Mouse (Mus musculus): ENCODE results near the gene Cd2bp2. TPM values are rescaled to one million over a fixed set of nuclear protein-coding genes. Genes with fewer than 3 reads are reported as not detected.

The Cd2bp2 gene
- total RNA-seq, 2 experiments from 2014 or later, result 49.6 to 51.8 TPM

DNA sequence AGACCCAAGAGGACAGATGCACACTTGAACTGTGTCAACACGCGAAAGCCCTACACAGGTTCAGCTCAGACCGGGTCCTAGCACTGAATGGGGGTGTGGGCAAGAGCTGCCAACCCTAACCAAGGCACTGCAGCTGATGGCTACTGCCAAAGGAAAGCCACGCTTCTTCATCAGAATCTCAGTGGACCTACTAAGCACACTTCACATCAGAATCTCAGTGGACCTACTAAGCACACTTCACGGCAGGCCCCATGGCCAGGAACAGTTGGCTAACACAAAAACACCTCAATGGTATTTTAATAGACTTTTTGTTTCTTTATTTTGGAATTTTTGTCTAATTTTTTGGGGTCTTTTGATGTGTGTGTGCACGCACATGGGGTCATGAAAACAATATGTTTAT is 43.4 kb downstream of the Cd2bp2 start:
- no peak for ATAC-seq (replicated peaks; ENCODE audit: low FRiP score, low TSS enrichment, poor library complexity, severe bottlenecking)

DNA sequence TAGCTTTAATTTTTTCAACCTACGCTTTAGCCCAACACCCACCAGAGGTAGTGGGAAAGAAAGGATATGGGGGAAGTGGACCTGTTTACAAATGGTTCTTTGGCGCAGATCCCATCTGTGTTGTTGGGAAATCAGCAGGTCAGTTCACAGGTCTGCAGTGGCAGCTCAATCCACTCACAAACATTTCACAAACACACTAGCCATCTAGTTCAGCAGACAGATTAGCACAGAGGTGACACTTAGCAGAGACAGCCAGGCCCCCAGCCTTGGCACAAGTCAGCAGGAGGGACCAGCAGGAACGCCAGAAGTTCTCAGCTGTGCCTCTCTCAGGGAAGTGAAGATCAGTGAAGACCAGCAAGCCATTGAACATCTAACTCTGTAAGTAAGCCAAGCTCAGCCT is 47.9 kb downstream of the Cd2bp2 start:
- no peak for ATAC-seq (replicated peaks; ENCODE audit: low FRiP score, low TSS enrichment, poor library complexity, severe bottlenecking)

DNA sequence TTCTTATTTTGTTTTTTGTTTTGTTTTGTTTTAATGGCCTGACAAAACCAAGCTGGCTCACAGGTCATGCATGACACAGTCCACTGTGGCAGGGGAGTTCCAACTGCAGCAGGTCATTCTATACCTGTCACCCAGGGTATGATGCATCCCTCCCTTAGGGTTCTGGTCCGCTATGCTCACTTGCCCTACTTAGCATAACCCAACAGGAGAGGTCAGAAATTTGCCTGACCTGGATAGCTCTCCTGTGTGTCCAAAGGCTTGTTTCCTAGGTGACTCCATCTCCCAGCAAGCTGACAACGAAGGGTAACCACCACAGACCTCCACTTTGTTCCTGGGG is 49.6 kb downstream of the Cd2bp2 start:
- ATAC-seq (replicated peaks; ENCODE audit: low FRiP score, low TSS enrichment, poor library complexity, severe bottlenecking), result no peak

- ATAC-seq (replicated peaks; ENCODE audit: low FRiP score, low TSS enrichment, poor library complexity, severe bottlenecking), result no peak
Measured at GRCm38 (mm10) chr7:127145387-127146266, 50.2 kb downstream of the Cd2bp2 start.

GRCm38 (mm10) chr7:127144412-127144811 is 51.4 kb downstream of the Cd2bp2 start:
- peak; percentile 53; the same call in 1 of the 2 replicates for ATAC-seq (replicated peaks; ENCODE audit: low FRiP score, low TSS enrichment, poor library complexity, severe bottlenecking)

- ATAC-seq (replicated peaks; ENCODE audit: low FRiP score, low TSS enrichment, poor library complexity, severe bottlenecking), result no peak
Measured at GRCm38 (mm10) chr7:127142666-127143065, 53.2 kb downstream of the Cd2bp2 start.

- peak; percentile 46 for ATAC-seq (replicated peaks; ENCODE audit: low FRiP score, low TSS enrichment, poor library complexity, severe bottlenecking)
Measured at GRCm38 (mm10) chr7:127142214-127142613, 53.6 kb downstream of the Cd2bp2 start.

Other genes with a start within 250 kb of the Cd2bp2 start
- gene Asphd1, start 246.5 kb downstream of the Cd2bp2 start, total RNA-seq (2014; fragmentation: Nextera tagmentation), result not detected in 2 replicates
- not detected in 2 replicates for gene Asphd1, start 246.5 kb downstream of the Cd2bp2 start, total RNA-seq (2017)
- 3.2 and 4.4 TPM in 2 replicates for gene Sez6l2, start 245.5 kb downstream of the Cd2bp2 start, total RNA-seq (2014; fragmentation: Nextera tagmentation)
- gene Sez6l2, start 245.5 kb downstream of the Cd2bp2 start, total RNA-seq (2017), result 0.76 TPM in 1 of 2 replicates, not detected in the other
- gene Cdipt, start 220.1 kb downstream of the Cd2bp2 start, total RNA-seq (2014; fragmentation: Nextera tagmentation), result 61.3 and 70.2 TPM in 2 replicates
- gene Cdipt, start 220.1 kb downstream of the Cd2bp2 start, total RNA-seq (2017), result 31.8 and 49.8 TPM in 2 replicates
- gene Cdiptos, start 220.0 kb downstream of the Cd2bp2 start, total RNA-seq (2014; fragmentation: Nextera tagmentation), result not detected in 2 replicates
- 0.23 TPM in 1 of 2 replicates, not detected in the other for gene Cdiptos, start 220.0 kb downstream of the Cd2bp2 start, total RNA-seq (2017)
- gene Mvp, start 181.4 kb downstream of the Cd2bp2 start, total RNA-seq (2014; fragmentation: Nextera tagmentation), result 5.6 and 7.9 TPM in 2 replicates
- 13.5 and 19.7 TPM in 2 replicates for gene Mvp, start 181.4 kb downstream of the Cd2bp2 start, total RNA-seq (2017)
- gene Pagr1b, start 179.6 kb downstream of the Cd2bp2 start, total RNA-seq (2014; fragmentation: Nextera tagmentation), result 0.66 TPM in 1 of 2 replicates, not detected in the other
- 4.5 and 8.7 TPM in 2 replicates for gene Pagr1b, start 179.6 kb downstream of the Cd2bp2 start, total RNA-seq (2017)
- 62.5 and 66.9 TPM in 2 replicates for gene Pagr1a, start 178.7 kb downstream of the Cd2bp2 start, total RNA-seq (2014; fragmentation: Nextera tagmentation)
- gene Pagr1a, start 178.7 kb downstream of the Cd2bp2 start, total RNA-seq (2017), result 24.5 TPM in 1 of 2 replicates, not detected in the other
- gene Gm42742, start 175.0 kb downstream of the Cd2bp2 start, total RNA-seq (2014; fragmentation: Nextera tagmentation), result 0.47 and 3.3 TPM in 2 replicates
- 22.6 TPM in 1 of 2 replicates, not detected in the other for gene Gm42742, start 175.0 kb downstream of the Cd2bp2 start, total RNA-seq (2017)
- 0.74 and 2.0 TPM in 2 replicates for gene Prrt2, start 174.8 kb downstream of the Cd2bp2 start, total RNA-seq (2014; fragmentation: Nextera tagmentation)
- 0.80 and 2.3 TPM in 2 replicates for gene Prrt2, start 174.8 kb downstream of the Cd2bp2 start, total RNA-seq (2017)
- gene Maz, start 169.0 kb downstream of the Cd2bp2 start, total RNA-seq (2014; fragmentation: Nextera tagmentation), result 256 and 270 TPM in 2 replicates
- 54.2 and 70.0 TPM in 2 replicates for gene Maz, start 169.0 kb downstream of the Cd2bp2 start, total RNA-seq (2017)
- 68.1 and 120 TPM in 2 replicates for gene Kif22, start 153.6 kb downstream of the Cd2bp2 start, total RNA-seq (2014; fragmentation: Nextera tagmentation)
- gene Kif22, start 153.6 kb downstream of the Cd2bp2 start, total RNA-seq (2017), result 56.1 and 67.7 TPM in 2 replicates
- 61.9 and 97.7 TPM in 2 replicates for gene Zg16, start 108.7 kb downstream of the Cd2bp2 start, total RNA-seq (2014; fragmentation: Nextera tagmentation)
- gene Zg16, start 108.7 kb downstream of the Cd2bp2 start, total RNA-seq (2017), result 27.8 and 47.2 TPM in 2 replicates
- 17.6 and 18.5 TPM in 2 replicates for gene AI467606, start 104.7 kb downstream of the Cd2bp2 start, total RNA-seq (2014; fragmentation: Nextera tagmentation)
- gene AI467606, start 104.7 kb downstream of the Cd2bp2 start, total RNA-seq (2017), result 14.2 and 17.9 TPM in 2 replicates
- gene Qprt, start 73.8 kb downstream of the Cd2bp2 start, total RNA-seq (2014; fragmentation: Nextera tagmentation), result 4.4 and 8.2 TPM in 2 replicates
- gene Qprt, start 73.8 kb downstream of the Cd2bp2 start, total RNA-seq (2017), result 1.7 and 5.3 TPM in 2 replicates
- 134 and 142 TPM in 2 replicates for gene Spn, start 58.2 kb downstream of the Cd2bp2 start, total RNA-seq (2014; fragmentation: Nextera tagmentation)
- 294 and 351 TPM in 2 replicates for gene Spn, start 58.2 kb downstream of the Cd2bp2 start, total RNA-seq (2017)
- gene Tbc1d10b, start 12.4 kb upstream of the Cd2bp2 start, total RNA-seq (2014; fragmentation: Nextera tagmentation), result 25.5 and 35.8 TPM in 2 replicates
- gene Tbc1d10b, start 12.4 kb upstream of the Cd2bp2 start, total RNA-seq (2017), result 23.9 and 41.0 TPM in 2 replicates
- 36.1 and 48.6 TPM in 2 replicates for gene Mylpf, start 12.8 kb upstream of the Cd2bp2 start, total RNA-seq (2014; fragmentation: Nextera tagmentation)
- gene Mylpf, start 12.8 kb upstream of the Cd2bp2 start, total RNA-seq (2017), result 22.2 and 30.8 TPM in 2 replicates
- 17.0 and 18.3 TPM in 2 replicates for gene Zfp553, start 37.0 kb upstream of the Cd2bp2 start, total RNA-seq (2014; fragmentation: Nextera tagmentation)
- 22.7 and 31.7 TPM in 2 replicates for gene Zfp553, start 37.0 kb upstream of the Cd2bp2 start, total RNA-seq (2017)
- 41.3 and 47.7 TPM in 2 replicates for gene Sept1, start 37.1 kb upstream of the Cd2bp2 start, total RNA-seq (2014; fragmentation: Nextera tagmentation)
- 24.8 and 25.5 TPM in 2 replicates for gene Sept1, start 37.1 kb upstream of the Cd2bp2 start, total RNA-seq (2017)
- gene Zfp771, start 48.2 kb upstream of the Cd2bp2 start, total RNA-seq (2014; fragmentation: Nextera tagmentation), result 15.1 and 16.6 TPM in 2 replicates
- gene Zfp771, start 48.2 kb upstream of the Cd2bp2 start, total RNA-seq (2017), result 13.6 and 14.1 TPM in 2 replicates
- gene Dctpp1, start 64.7 kb upstream of the Cd2bp2 start, total RNA-seq (2014; fragmentation: Nextera tagmentation), result 61.0 and 138 TPM in 2 replicates
- gene Dctpp1, start 64.7 kb upstream of the Cd2bp2 start, total RNA-seq (2017), result 44.5 and 48.2 TPM in 2 replicates
- 61.7 and 74.2 TPM in 2 replicates for gene Sephs2, start 78.0 kb upstream of the Cd2bp2 start, total RNA-seq (2014; fragmentation: Nextera tagmentation)
- 115 and 130 TPM in 2 replicates for gene Sephs2, start 78.0 kb upstream of the Cd2bp2 start, total RNA-seq (2017)
- 5.5 and 11.4 TPM in 2 replicates for gene Itgal, start 100.2 kb upstream of the Cd2bp2 start, total RNA-seq (2014; fragmentation: Nextera tagmentation)
- gene Itgal, start 100.2 kb upstream of the Cd2bp2 start, total RNA-seq (2017), result 2.6 and 4.6 TPM in 2 replicates
- 3.5 and 8.4 TPM in 2 replicates for gene Zfp768, start 149.5 kb upstream of the Cd2bp2 start, total RNA-seq (2014; fragmentation: Nextera tagmentation)
- gene Zfp768, start 149.5 kb upstream of the Cd2bp2 start, total RNA-seq (2017), result 3.0 and 4.4 TPM in 2 replicates
- 7.7 and 8.3 TPM in 2 replicates for gene Zfp747, start 180.0 kb upstream of the Cd2bp2 start, total RNA-seq (2014; fragmentation: Nextera tagmentation)
- 4.0 and 10.9 TPM in 2 replicates for gene Zfp747, start 180.0 kb upstream of the Cd2bp2 start, total RNA-seq (2017)
- gene 9130019O22Rik, start 191.1 kb upstream of the Cd2bp2 start, total RNA-seq (2014; fragmentation: Nextera tagmentation), result 2.3 and 4.0 TPM in 2 replicates
- 3.6 and 4.8 TPM in 2 replicates for gene 9130019O22Rik, start 191.1 kb upstream of the Cd2bp2 start, total RNA-seq (2017)
- gene E430018J23Rik, start 197.6 kb upstream of the Cd2bp2 start, total RNA-seq (2014; fragmentation: Nextera tagmentation), result 3.1 and 8.6 TPM in 2 replicates
- gene E430018J23Rik, start 197.6 kb upstream of the Cd2bp2 start, total RNA-seq (2017), result 7.8 TPM in 2 replicates
- 1.8 and 6.5 TPM in 2 replicates for gene Zfp764, start 210.8 kb upstream of the Cd2bp2 start, total RNA-seq (2014; fragmentation: Nextera tagmentation)
- 3.7 and 4.2 TPM in 2 replicates for gene Zfp764, start 210.8 kb upstream of the Cd2bp2 start, total RNA-seq (2017)
- 6.9 and 14.9 TPM in 2 replicates for gene Zfp688, start 226.0 kb upstream of the Cd2bp2 start, total RNA-seq (2014; fragmentation: Nextera tagmentation)
- gene Zfp688, start 226.0 kb upstream of the Cd2bp2 start, total RNA-seq (2017), result 6.8 and 11.2 TPM in 2 replicates